Mouse (Mus musculus) forebrain, embryonic 14.5 days (tissue): Measurements from ENCODE around the gene 1500011B03Rik. TPM values are rescaled to one million over a fixed set of nuclear protein-coding genes. Genes with fewer than 3 reads are reported as not detected.
A peak's percentile ranks its signal among the peaks of the same experiment; 100 is the strongest.

Source experiments
- ATAC-seq: fragments of 200-750 bp; cut with Nextera tagmentation; 2 replicates; pipeline ENCODE4 v1.8.0; 2017; ENCODE audit warnings: mild to moderate bottlenecking, moderate library complexity
- DNase-seq: peaks from one replicate; pipeline ENCODE4 v3.0.0-alpha.2; 2015; ENCODE audit warnings: low spot score
- H3K27ac ChIP-seq: fragments of 300-500 bp; sonication (generic); 2 replicates; pipeline ENCODE4 v1.5.1; 2014; ENCODE audit warnings: low read depth, mild to moderate bottlenecking, control low read depth, low read length, moderate library complexity
- H3K27me3 ChIP-seq: fragments of 300-500 bp; sonication (generic); replicated peaks from 2 replicates; pipeline ENCODE4 v1.6.1; 2014; ENCODE audit warnings: low read length, control low read depth, mixed read lengths; ENCODE audit not compliant: control insufficient read depth, insufficient read depth
- H3K36me3 ChIP-seq: fragments of 300-500 bp; sonication (generic); 2 replicates; pipeline ENCODE4 v1.6.1; 2014; ENCODE audit warnings: low read length, control low read depth; ENCODE audit not compliant: control insufficient read depth, insufficient read depth
- H3K4me1 ChIP-seq: fragments of 300-500 bp; sonication (generic); 2 replicates; pipeline ENCODE4 v1.6.1; 2014; ENCODE audit warnings: antibody characterized with exemption, low read length, control low read depth; ENCODE audit not compliant: control insufficient read depth, insufficient read depth
- H3K4me2 ChIP-seq: fragments of 300-500 bp; sonication (generic); 2 replicates; pipeline ENCODE4 v1.6.1; 2014; ENCODE audit warnings: mild to moderate bottlenecking, control low read depth, low read length
- H3K4me3 ChIP-seq: fragments of 300-500 bp; sonication (generic); 2 replicates; pipeline ENCODE4 v1.5.1; 2014; ENCODE audit warnings: low read depth, low read length, control low read depth
- H3K9ac ChIP-seq: fragments of 300-500 bp; sonication (generic); 2 replicates; pipeline ENCODE4 v1.6.1; 2014; ENCODE audit warnings: mild to moderate bottlenecking, low read length, control low read depth, moderate library complexity
- H3K9me3 ChIP-seq: fragments of 300-500 bp; sonication (generic); replicated peaks from 2 replicates; pipeline ENCODE4 v1.6.1; 2016; ENCODE audit warnings: low read length, control low read depth, mixed read lengths; ENCODE audit not compliant: control insufficient read depth
- WGBS: fragments of 180-500 bp; shearing (Covaris S2); extraction: QIAGEN DNeasy Blood & Tissue Kit; methylation state at CpG from one replicate; pipeline ENCODE4 v1.1.7; 2014; 5-methylcytosine and 5-hydroxymethylcytosine counted together
- polyA plus RNA-seq: library from polyadenylated mRNA; unstranded; fragments of >200 nt; fragmentation: Nextera tagmentation; extraction: Ambion mirVana; gene quantifications from 2 replicates; pipeline ENCODE4 v1.2.1, GENCODE M21; 2014

Gene 1500011B03Rik
- polyA plus RNA-seq, 1 experiment from 2014 or later: 273 TPM

GRCm38 (mm10) chr5:114772456-114773203, 50.6 kb downstream of the 1500011B03Rik start:
- under 1% methylated on average over 31 of the region's 57 CpGs for WGBS
- Histone ChIP-seq H3K9ac (peak overlapping the region; percentile 96), H3K4me2 (peak overlapping the region; percentile 81), H3K4me1 (peaks cover 17% of the 10 kb centered on the region), H3K4me3 (peak overlapping the region; percentile 100), H3K36me3 (no peaks in the 10 kb centered on the region), H3K27me3 (no peaks in the 10 kb centered on the region), H3K9me3 (no peaks in the 10 kb centered on the region), H3K27ac (peak overlapping the region; percentile 71)
- ATAC-seq (peak; percentile 50), DNase-seq (peak; percentile 22)

DNA sequence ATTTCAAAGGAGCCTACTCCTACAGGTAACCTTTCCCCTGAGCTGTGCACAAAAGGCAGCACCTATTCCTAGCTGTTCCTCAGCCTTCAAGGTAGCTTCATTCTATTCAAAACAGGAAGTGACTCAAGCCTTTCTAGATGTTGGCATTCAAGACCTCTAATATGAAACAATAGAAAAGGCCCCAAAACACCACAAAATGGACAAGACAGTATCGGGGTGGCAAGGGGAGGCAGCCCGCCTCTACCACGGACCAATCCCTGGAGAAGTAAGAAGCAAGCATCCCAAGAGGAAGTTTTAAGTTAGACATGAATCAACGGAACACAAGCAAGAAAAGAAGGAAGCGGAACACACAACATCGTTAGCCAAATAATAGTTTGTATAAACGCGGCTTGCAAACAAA, 51.5 kb downstream of the 1500011B03Rik start:
- H3K4me3 ChIP-seq: peak overlapping the region; percentile 100
- no peak overlapping the region for H3K27ac ChIP-seq
- no peaks in the 10 kb centered on the region for H3K36me3 ChIP-seq
- H3K4me1 ChIP-seq: peaks cover 17% of the 10 kb centered on the region
- DNase-seq (no peak), ATAC-seq (no peak)
- peak overlapping the region; percentile 81 for H3K4me2 ChIP-seq
- no peaks in the 10 kb centered on the region for H3K9me3 ChIP-seq
- H3K9ac ChIP-seq: peak overlapping the region; percentile 96; the same call in 1 of the 2 replicates
- WGBS: 46% methylated on average over 8 of the region's 8 CpGs
- no peaks in the 10 kb centered on the region for H3K27me3 ChIP-seq

- DNase-seq (no peak), ATAC-seq (no peak)
- H3K27me3 ChIP-seq: no peaks in the 10 kb centered on the region
- 91% methylated on average over 8 of the region's 8 CpGs for WGBS
- no peak overlapping the region for H3K4me2 ChIP-seq
- 0 out of 2 replicates have a peak, but pooled peaks cover 4% of the 10 kb centered on the region for H3K36me3 ChIP-seq
- H3K9ac ChIP-seq: no peak overlapping the region
- peaks cover 11% of the 10 kb centered on the region; the same call in 1 of the 2 replicates for H3K4me1 ChIP-seq
- no peaks in the 10 kb centered on the region for H3K9me3 ChIP-seq
- no peak overlapping the region for H3K4me3 ChIP-seq
- H3K27ac ChIP-seq: no peak overlapping the region
Observed at GRCm38 (mm10) chr5:114769786-114770185, 53.5 kb downstream of the 1500011B03Rik start.

- Histone ChIP-seq H3K4me3 (no peak overlapping the region), H3K9ac (no peak overlapping the region), H3K4me2 (no peak overlapping the region), H3K4me1 (peaks cover 6% of the 10 kb centered on the region; the same call in 1 of the 2 replicates), H3K36me3 (peaks cover 25% of the 10 kb centered on the region), H3K27ac (no peak overlapping the region), H3K27me3 (no peaks in the 10 kb centered on the region), H3K9me3 (no peaks in the 10 kb centered on the region)
- 81% methylated on average over 7 of the region's 7 CpGs for WGBS
- ATAC-seq (no peak), DNase-seq (no peak)
Observed at GRCm38 (mm10) chr5:114767185-114767584, 56.1 kb downstream of the 1500011B03Rik start.

DNA sequence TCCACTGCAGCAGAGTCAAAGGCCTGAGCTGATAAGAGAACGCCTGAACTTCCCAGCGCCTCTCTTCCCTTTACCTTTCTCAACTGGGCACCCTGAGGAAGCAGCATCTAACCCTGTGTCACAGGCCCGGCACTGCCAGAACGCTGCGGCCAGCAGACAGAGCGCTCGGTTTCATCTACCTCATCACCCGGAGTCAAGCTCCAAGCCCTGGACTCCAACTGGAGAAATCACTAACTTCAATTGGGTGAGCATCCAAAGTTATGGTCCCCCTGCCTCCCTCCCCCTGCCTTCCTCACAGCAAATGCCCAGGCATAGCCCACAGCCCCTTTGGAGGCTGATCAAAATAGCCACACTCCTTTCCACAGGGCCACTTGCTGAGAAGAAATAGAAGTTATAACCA, 56.6 kb downstream of the 1500011B03Rik start:
- 93% methylated on average over 8 of the region's 8 CpGs for WGBS
- DNase-seq (no peak), ATAC-seq (no peak)
- Histone ChIP-seq H3K27me3 (no peaks in the 10 kb centered on the region), H3K4me1 (peaks cover 2% of the 10 kb centered on the region; the same call in 1 of the 2 replicates), H3K4me2 (no peak overlapping the region), H3K36me3 (peaks cover 30% of the 10 kb centered on the region), H3K9ac (no peak overlapping the region), H3K27ac (no peak overlapping the region), H3K9me3 (no peaks in the 10 kb centered on the region), H3K4me3 (no peak overlapping the region)

DNA sequence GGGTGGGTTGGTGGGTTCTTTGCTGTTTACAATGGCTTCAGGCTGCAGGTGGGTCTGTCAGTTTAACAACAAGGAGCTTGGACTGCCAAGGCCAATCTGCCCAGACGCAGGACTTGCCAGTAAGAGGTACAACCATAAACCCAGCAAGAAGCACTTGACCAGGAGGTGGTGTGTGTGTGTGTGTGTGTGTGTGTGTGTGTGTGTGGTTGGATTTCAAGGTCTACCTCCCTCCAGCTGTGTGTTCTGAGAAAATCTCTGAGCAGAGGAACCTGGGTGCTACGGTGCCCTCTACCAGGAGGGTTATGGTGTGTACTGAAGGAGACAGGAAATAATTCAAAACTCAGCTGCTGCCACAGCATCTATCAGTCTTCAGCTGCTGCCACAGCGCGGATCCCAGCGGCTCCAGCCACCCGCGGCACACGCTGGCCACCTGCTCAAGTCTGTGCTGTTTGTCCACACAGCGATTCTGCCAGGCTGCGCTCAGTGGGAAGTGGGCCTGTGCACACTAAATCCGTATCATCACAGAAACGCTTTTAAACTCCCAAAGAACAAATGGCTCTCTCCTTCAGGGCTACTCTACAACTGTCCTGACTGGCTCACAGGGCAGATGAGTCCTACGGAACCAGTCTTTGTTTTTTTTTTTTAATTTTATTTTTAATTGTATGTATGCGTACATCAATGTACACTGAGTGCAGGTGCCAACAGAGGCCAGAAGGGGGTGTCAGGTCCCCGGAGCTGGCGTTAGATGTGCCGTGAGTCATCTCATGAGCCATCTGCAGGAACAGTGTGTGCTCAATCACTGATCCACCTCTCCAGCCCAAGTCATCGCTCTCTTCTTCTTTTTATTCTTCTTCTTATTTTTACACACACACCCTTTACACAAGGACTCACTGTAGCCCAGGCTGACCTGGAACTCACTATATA, 58.2 kb downstream of the 1500011B03Rik start:
- 88% methylated on average over 18 of the region's 18 CpGs for WGBS
- no peak for ATAC-seq

GRCm38 (mm10) chr5:114761980-114762379, 61.3 kb downstream of the 1500011B03Rik start:
- no peak for DNase-seq
- Histone ChIP-seq H3K4me3 (no peak overlapping the region), H3K36me3 (peaks cover 58% of the 10 kb centered on the region), H3K27me3 (no peaks in the 10 kb centered on the region), H3K4me1 (no peaks in the 10 kb centered on the region), H3K4me2 (no peak overlapping the region), H3K9ac (no peak overlapping the region), H3K9me3 (no peaks in the 10 kb centered on the region), H3K27ac (no peak overlapping the region)
- 89% methylated on average over 8 of the region's 8 CpGs for WGBS
- no peak for ATAC-seq

More for the DNA sequence above, 58.2 kb downstream of the 1500011B03Rik start:
- Histone ChIP-seq H3K4me2 (no peak overlapping the region), H3K27ac (no peak overlapping the region), H3K9ac (no peak overlapping the region), H3K36me3 (peaks cover 42% of the 10 kb centered on the region), H3K4me3 (no peak overlapping the region), H3K9me3 (no peaks in the 10 kb centered on the region), H3K4me1 (no peaks in the 10 kb centered on the region), H3K27me3 (no peaks in the 10 kb centered on the region)
- no peak for DNase-seq

DNA sequence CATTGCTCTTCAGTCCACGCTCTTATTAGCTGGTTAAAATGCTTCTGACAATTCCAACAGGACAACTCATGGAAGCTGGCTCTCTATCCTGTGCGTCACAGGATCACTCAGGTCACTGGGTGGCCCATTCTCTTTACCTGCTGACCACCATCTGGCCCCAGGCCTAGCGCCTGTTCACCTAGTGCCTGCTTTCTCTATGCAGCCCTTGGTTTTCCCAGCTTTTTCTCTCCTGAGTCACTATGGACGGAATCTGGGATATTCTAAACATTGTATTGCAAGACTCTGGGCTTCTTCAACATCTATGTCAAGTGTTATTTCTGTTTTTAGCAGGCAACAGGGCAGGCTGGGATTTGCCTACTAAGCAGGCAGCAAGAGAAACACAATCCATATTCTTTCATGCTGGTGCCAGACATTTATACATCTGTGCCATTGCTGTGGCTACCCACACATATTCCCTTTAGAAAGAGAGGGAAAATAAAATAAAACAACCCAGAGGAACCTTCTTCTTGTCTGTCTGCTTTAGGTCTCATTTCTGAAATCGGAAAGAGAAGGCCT, 63.7 kb downstream of the 1500011B03Rik start:
- Histone ChIP-seq H3K27me3 (no peaks in the 10 kb centered on the region), H3K4me1 (no peaks in the 10 kb centered on the region), H3K4me3 (no peak overlapping the region), H3K36me3 (peaks cover 72% of the 10 kb centered on the region), H3K9ac (no peak overlapping the region), H3K9me3 (no peaks in the 10 kb centered on the region), H3K27ac (no peak overlapping the region), H3K4me2 (no peak overlapping the region)
- WGBS: 97% methylated on average over 5 of the region's 5 CpGs
- DNase-seq: no peak
- no peak for ATAC-seq
